Mouse (Mus musculus) hindbrain, embryonic 14.5 days (tissue): ENCODE results near the gene Tnip1. TPM values are rescaled to one million over a fixed set of nuclear protein-coding genes. Genes with fewer than 3 reads are reported as not detected.

ENCODE experiments used
- ATAC-seq: fragments of 200-750 bp; cut with Nextera tagmentation; 2 replicates; pipeline ENCODE4 v1.8.0; 2017; ENCODE audit warnings: moderate number of reproducible peaks, mild to moderate bottlenecking, moderate TSS enrichment, moderate library complexity; ENCODE audit not compliant: low FRiP score
- DNase-seq: peaks from one replicate; pipeline ENCODE4 v3.0.0-alpha.2; 2015; ENCODE audit warnings: low spot score
- H3K27ac ChIP-seq: fragments of 300-500 bp; sonication (generic); 2 replicates; pipeline ENCODE4 v1.5.1; 2014; ENCODE audit warnings: mild to moderate bottlenecking, moderate library complexity
- H3K27me3 ChIP-seq: fragments of 300-500 bp; sonication (generic); 2 replicates; pipeline ENCODE4 v1.6.1; 2014; ENCODE audit warnings: mild to moderate bottlenecking, low read length, mixed read lengths; ENCODE audit not compliant: control insufficient read depth, insufficient read depth
- H3K36me3 ChIP-seq: fragments of 300-500 bp; sonication (generic); replicated peaks from 2 replicates; pipeline ENCODE4 v1.6.1; 2014; ENCODE audit not compliant: control insufficient read depth, insufficient read depth
- H3K4me1 ChIP-seq: fragments of 300-500 bp; sonication (generic); replicated peaks from 2 replicates; pipeline ENCODE4 v1.6.1; 2014; ENCODE audit warnings: antibody characterized with exemption, low read length, mixed read lengths; ENCODE audit not compliant: control insufficient read depth, insufficient read depth
- H3K4me2 ChIP-seq: fragments of 300-500 bp; sonication (generic); replicated peaks from 2 replicates; pipeline ENCODE4 v1.6.1; 2014; ENCODE audit warnings: mild to moderate bottlenecking, moderate library complexity
- H3K4me3 ChIP-seq: fragments of 300-500 bp; sonication (generic); replicated peaks from 2 replicates; pipeline ENCODE4 v1.5.1; 2014; ENCODE audit warnings: mild to moderate bottlenecking, low read length
- H3K9ac ChIP-seq: fragments of 300-500 bp; sonication (generic); 2 replicates; pipeline ENCODE4 v1.6.1; 2014
- H3K9me3 ChIP-seq: fragments of 300-500 bp; sonication (generic); 2 replicates; pipeline ENCODE4 v1.6.1; 2016; ENCODE audit warnings: low read length; ENCODE audit not compliant: control insufficient read depth
- WGBS: fragments of 180-500 bp; shearing (Covaris S2); extraction: QIAGEN DNeasy Blood & Tissue Kit; methylation state at CpG from one replicate; pipeline ENCODE4 v1.1.7; 2014; 5-methylcytosine and 5-hydroxymethylcytosine counted together
- polyA plus RNA-seq: library from polyadenylated mRNA; unstranded; fragments of >200 nt; fragmentation: Nextera tagmentation; extraction: Ambion mirVana; gene quantifications from 2 replicates; pipeline ENCODE4 v1.2.1, GENCODE M21; 2014

The Tnip1 gene
- polyA plus RNA-seq, 1 experiment from 2014 or later, result 17.0 TPM

GRCm38 (mm10) chr11:54871831-54872537, 90.7 kb downstream of the Tnip1 start:
- Histone ChIP-seq H3K9me3 (no peaks in the 10 kb centered on the region), H3K4me2 (no peak overlapping the region), H3K4me3 (no peak overlapping the region), H3K9ac (no peak overlapping the region), H3K27ac (no peak overlapping the region), H3K36me3 (peaks cover 50% of the 10 kb centered on the region), H3K27me3 (no peaks in the 10 kb centered on the region), H3K4me1 (peaks cover 21% of the 10 kb centered on the region)
- 77% methylated on average over 7 of the region's 7 CpGs for WGBS
- no peak for ATAC-seq
- no peak for DNase-seq

- Histone ChIP-seq H3K27ac (no peak overlapping the region), H3K36me3 (peaks cover 49% of the 10 kb centered on the region), H3K27me3 (no peaks in the 10 kb centered on the region), H3K4me1 (peaks cover 29% of the 10 kb centered on the region), H3K9me3 (no peaks in the 10 kb centered on the region), H3K9ac (no peak overlapping the region), H3K4me2 (no peak overlapping the region), H3K4me3 (no peak overlapping the region)
- ATAC-seq (no peak), DNase-seq (no peak)
- WGBS, result 75% methylated on average over 3 of the region's 3 CpGs
These were observed 93.4 kb downstream of the Tnip1 start for GRCm38 (mm10) chr11:54869318-54869717.

- no peak for DNase-seq
- Histone ChIP-seq H3K27me3 (no peaks in the 10 kb centered on the region), H3K9ac (no peak overlapping the region), H3K36me3 (peaks cover 40% of the 10 kb centered on the region), H3K4me2 (peak overlapping the region; percentile 70), H3K4me1 (peaks cover 29% of the 10 kb centered on the region), H3K9me3 (no peaks in the 10 kb centered on the region), H3K4me3 (no peak overlapping the region), H3K27ac (no peak overlapping the region)
- no peak for ATAC-seq
- 80% methylated on average over 2 of the region's 2 CpGs for WGBS
These were observed 94.3 kb downstream of the Tnip1 start for GRCm38 (mm10) chr11:54868445-54868844.

GRCm38 (mm10) chr11:54867903-54868434, 94.7 kb downstream of the Tnip1 start:
- no peaks in the 10 kb centered on the region for H3K27me3 ChIP-seq
- peak overlapping the region; percentile 96 for H3K9ac ChIP-seq
- peak overlapping the region; percentile 88 for H3K4me3 ChIP-seq
- no peak for DNase-seq
- peaks cover 35% of the 10 kb centered on the region for H3K36me3 ChIP-seq
- no peak overlapping the region for H3K27ac ChIP-seq
- H3K4me1 ChIP-seq, result peaks cover 29% of the 10 kb centered on the region
- 94% methylated on average over 3 of the region's 3 CpGs for WGBS
- peak overlapping the region; percentile 70 for H3K4me2 ChIP-seq
- ATAC-seq, result no peak
- H3K9me3 ChIP-seq, result no peaks in the 10 kb centered on the region

GRCm38 (mm10) chr11:54867049-54867385, 95.7 kb downstream of the Tnip1 start:
- no peaks in the 10 kb centered on the region for H3K27me3 ChIP-seq
- DNase-seq (no peak), ATAC-seq (no peak)
- H3K9me3 ChIP-seq, result no peaks in the 10 kb centered on the region
- H3K27ac ChIP-seq, result peak overlapping the region; percentile 86
- peaks cover 26% of the 10 kb centered on the region for H3K36me3 ChIP-seq
- H3K9ac ChIP-seq, result peak overlapping the region; percentile 96
- 2% methylated on average over 5 of the region's 5 CpGs for WGBS
- H3K4me3 ChIP-seq, result peak overlapping the region; percentile 88
- peaks cover 29% of the 10 kb centered on the region for H3K4me1 ChIP-seq
- peak overlapping the region; percentile 70 for H3K4me2 ChIP-seq

GRCm38 (mm10) chr11:54866119-54867048, 96.3 kb downstream of the Tnip1 start, which contains the start of gene Hint1:
Gene Hint1, plus strand, starts transcription at chr11:54866383.
- peak within 1 kb of the TSS; percentile 70 for H3K4me2 ChIP-seq
- no peaks in the 10 kb centered on the region for H3K9me3 ChIP-seq
- ATAC-seq (peak; percentile 87), DNase-seq (peak; percentile 93)
- no peaks in the 10 kb centered on the region for H3K27me3 ChIP-seq
- H3K9ac ChIP-seq, result peak within 1 kb of the TSS; percentile 96
- peak within 1 kb of the TSS; percentile 88 for H3K4me3 ChIP-seq
- H3K36me3 ChIP-seq, result peaks cover 19% of the 10 kb centered on the region
- H3K27ac ChIP-seq, result peak within 1 kb of the TSS; percentile 86
- H3K4me1 ChIP-seq, result peaks cover 29% of the 10 kb centered on the region
- WGBS, result under 1% methylated on average over 104 of the region's 107 CpGs

- ATAC-seq, result no peak; the same call in 1 of the 2 replicates
- Histone ChIP-seq H3K27ac (peak overlapping the region; percentile 86), H3K27me3 (no peaks in the 10 kb centered on the region), H3K9ac (peak overlapping the region; percentile 96), H3K36me3 (peaks cover 10% of the 10 kb centered on the region), H3K4me2 (peak overlapping the region; percentile 70), H3K4me3 (peak overlapping the region; percentile 88), H3K9me3 (no peaks in the 10 kb centered on the region), H3K4me1 (peaks cover 33% of the 10 kb centered on the region)
- WGBS, result 73% methylated on average over 6 of the region's 6 CpGs
- DNase-seq, result no peak
These were observed 97.2 kb downstream of the Tnip1 start for GRCm38 (mm10) chr11:54865330-54866085.

- H3K36me3 ChIP-seq, result no peaks in the 10 kb centered on the region
- no peak overlapping the region for H3K27ac ChIP-seq
- no peaks in the 10 kb centered on the region for H3K9me3 ChIP-seq
- DNase-seq (peak; percentile 65), ATAC-seq (no peak)
- H3K4me3 ChIP-seq, result no peak overlapping the region
- H3K4me2 ChIP-seq, result no peak overlapping the region
- H3K9ac ChIP-seq, result no peak overlapping the region
- WGBS, result 46% methylated on average over 10 of the region's 10 CpGs
- H3K27me3 ChIP-seq, result no peaks in the 10 kb centered on the region
- peaks cover 23% of the 10 kb centered on the region for H3K4me1 ChIP-seq
These were observed 99.8 kb downstream of the Tnip1 start for GRCm38 (mm10) chr11:54862621-54863520.
